16 mouse cellular contexts compared by ENCODE assay signal in the genomic region with DNA sequence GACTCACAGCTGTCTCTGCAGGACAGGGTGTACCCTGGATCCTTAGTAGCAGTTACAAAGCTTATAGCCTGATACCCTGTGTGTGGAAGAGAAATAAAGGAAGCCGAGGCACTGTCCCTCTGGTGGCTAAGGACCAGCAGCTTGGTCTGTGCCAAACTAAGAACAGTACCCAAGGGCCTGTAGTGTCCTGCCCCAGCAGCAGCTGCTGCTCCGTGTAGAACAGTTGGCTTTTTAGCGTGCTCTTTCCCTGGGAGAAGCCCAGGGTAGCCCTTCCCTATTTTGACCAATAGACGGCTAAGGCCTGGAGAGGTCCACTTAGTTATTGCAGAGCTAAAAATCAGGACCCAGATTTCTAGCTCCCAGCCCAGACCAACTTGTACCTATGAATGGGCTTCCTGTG.
"Had no signal": no experiment of that assay in that cellular context is flagged by ENCODE, and none has a peak within 500 bp of the region (broad histone marks: within the 10 kb centered on the region; RNA-seq: fewer than 3 reads in every experiment).

No protein-coding gene starts in this region.

- DNase-seq: retina, postnatal 1 day; right cerebral cortex, adult 18-20 months; right cerebral cortex, postnatal 14 days; right cerebral cortex, postnatal 25 days; right cerebral cortex, postnatal 4 days; spleen, adult 18-20 months; thymus, adult 18-20 months; thymus, adult 2 months; thymus, postnatal 14 days; thymus, postnatal 25 days; thymus, postnatal 36 days; thymus, postnatal 4 days had no signal

- H3K4me3 ChIP-seq: neural tube, embryonic 13.5 days; neural tube, embryonic 15.5 days; stomach, embryonic 15.5 days had no signal

- H3K27ac ChIP-seq: neural tube, embryonic 13.5 days; neural tube, embryonic 15.5 days; stomach, embryonic 15.5 days; stomach, postnatal 0 days had no signal

- H3K27me3 ChIP-seq: neural tube, embryonic 13.5 days; neural tube, embryonic 15.5 days; stomach, embryonic 15.5 days had no signal

- H3K9me3 ChIP-seq: neural tube, embryonic 13.5 days; neural tube, embryonic 15.5 days; stomach, embryonic 15.5 days had no signal

- H3K9ac ChIP-seq: neural tube, embryonic 13.5 days; neural tube, embryonic 15.5 days; stomach, embryonic 15.5 days had no signal

- H3K4me2 ChIP-seq: neural tube, embryonic 13.5 days; neural tube, embryonic 15.5 days; stomach, embryonic 15.5 days had no signal
